Mouse (Mus musculus) neural tube, embryonic 11.5 days (tissue): ENCODE measurements around the gene Nup210. TPM values are rescaled to one million over a fixed set of nuclear protein-coding genes. Genes with fewer than 3 reads are reported as not detected.

Experiments used
- ATAC-seq: fragments of 200-750 bp; cut with Nextera tagmentation; 2 replicates; pipeline ENCODE4 v1.8.0; 2017; ENCODE audit warnings: moderate number of reproducible peaks, mild to moderate bottlenecking, moderate TSS enrichment, moderate library complexity; ENCODE audit not compliant: insufficient read depth, low FRiP score, low TSS enrichment
- DNase-seq: peaks from one replicate; pipeline ENCODE4 v3.0.0-alpha.2; 2015; ENCODE audit warnings: low spot score
- H3K27ac ChIP-seq: fragments of 300-500 bp; sonication (generic); 2 replicates; pipeline ENCODE4 v1.5.1; 2014; ENCODE audit warnings: low read depth, mild to moderate bottlenecking, low read length
- H3K27me3 ChIP-seq: fragments of 300-500 bp; sonication (generic); 2 replicates; pipeline ENCODE4 v1.6.1; 2014; ENCODE audit warnings: mild to moderate bottlenecking, low read length, mixed read lengths; ENCODE audit not compliant: control insufficient read depth, insufficient read depth
- H3K36me3 ChIP-seq: fragments of 300-500 bp; sonication (generic); 2 replicates; pipeline ENCODE4 v1.6.1; 2014; ENCODE audit warnings: mild to moderate bottlenecking, low read length, moderate library complexity, mixed read lengths; ENCODE audit not compliant: control insufficient read depth, insufficient read depth
- H3K4me1 ChIP-seq: fragments of 300-500 bp; sonication (generic); 2 replicates; pipeline ENCODE4 v1.6.1; 2014; ENCODE audit warnings: low read length, mixed read lengths; ENCODE audit not compliant: control insufficient read depth, insufficient read depth
- H3K4me2 ChIP-seq: fragments of 300-500 bp; sonication (generic); 2 replicates; pipeline ENCODE4 v1.6.1; 2014; ENCODE audit warnings: low read depth, mild to moderate bottlenecking, moderate library complexity
- H3K4me3 ChIP-seq: fragments of 300-500 bp; sonication (generic); 2 replicates; pipeline ENCODE4 v1.5.1; 2014; ENCODE audit warnings: low read depth, low read length
- H3K9ac ChIP-seq: fragments of 300-500 bp; sonication (generic); 2 replicates; pipeline ENCODE4 v1.6.1; 2014; ENCODE audit warnings: mild to moderate bottlenecking, low read length
- H3K9me3 ChIP-seq: fragments of 300-500 bp; sonication (generic); 2 replicates; pipeline ENCODE4 v1.6.1; 2016; ENCODE audit warnings: low read length; ENCODE audit not compliant: control insufficient read depth
- WGBS: fragments of 180-500 bp; shearing (Covaris S2); extraction: QIAGEN DNeasy Blood & Tissue Kit; methylation state at CpG from one replicate; pipeline ENCODE4 v1.1.7; 2014; 5-methylcytosine and 5-hydroxymethylcytosine counted together
- polyA plus RNA-seq: library from polyadenylated mRNA; unstranded; fragments of >200 nt; fragmentation: Nextera tagmentation; extraction: Ambion mirVana; gene quantifications from 2 replicates; pipeline ENCODE4 v1.2.1, GENCODE M21; 2014

The Nup210 gene
- polyA plus RNA-seq, 1 experiment from 2014 or later, result 18.3 TPM

GRCm38 (mm10) chr6:91008284-91008830 lies 108.3 kb downstream of the Nup210 start:
- H3K27ac ChIP-seq, result no peak overlapping the region
- H3K4me1 ChIP-seq, result no peaks in the 10 kb centered on the region

GRCm38 (mm10) chr6:91007207-91007606 lies 109.4 kb downstream of the Nup210 start:
- no peak overlapping the region for H3K27ac ChIP-seq
- 78% methylated on average over 2 of the region's 2 CpGs for WGBS
- no peak for DNase-seq

More at GRCm38 (mm10) chr6:91008284-91008830, 108.3 kb downstream of the Nup210 start:
- Histone ChIP-seq H3K9me3 (no peaks in the 10 kb centered on the region), H3K4me3 (no peak overlapping the region), H3K27me3 (no peaks in the 10 kb centered on the region), H3K4me2 (no peak overlapping the region), H3K9ac (no peak overlapping the region), H3K36me3 (no peaks in the 10 kb centered on the region)
- no peak for DNase-seq
- WGBS, result 89% methylated on average over 3 of the region's 3 CpGs
- ATAC-seq, result no peak

GRCm38 (mm10) chr6:91004157-91004556 lies 112.5 kb downstream of the Nup210 start:
- no peaks in the 10 kb centered on the region for H3K9me3 ChIP-seq
- no peak overlapping the region for H3K4me2 ChIP-seq
- no peak overlapping the region for H3K27ac ChIP-seq
- H3K36me3 ChIP-seq, result no peaks in the 10 kb centered on the region
- H3K27me3 ChIP-seq, result no peaks in the 10 kb centered on the region
- ATAC-seq, result no peak
- no peak for DNase-seq
- H3K9ac ChIP-seq, result no peak overlapping the region
- peaks cover 7% of the 10 kb centered on the region; the same call in 1 of the 2 replicates for H3K4me1 ChIP-seq
- whole genome bisulfite sequencing, result 86% methylated on average over 2 of the region's 2 CpGs
- H3K4me3 ChIP-seq, result no peak overlapping the region

More at GRCm38 (mm10) chr6:91007207-91007606, 109.4 kb downstream of the Nup210 start:
- H3K9ac ChIP-seq, result no peak overlapping the region
- no peaks in the 10 kb centered on the region for H3K27me3 ChIP-seq
- H3K4me3 ChIP-seq, result no peak overlapping the region
- ATAC-seq, result no peak
- H3K36me3 ChIP-seq, result no peaks in the 10 kb centered on the region
- no peak overlapping the region for H3K4me2 ChIP-seq
- H3K4me1 ChIP-seq, result no peaks in the 10 kb centered on the region
- no peaks in the 10 kb centered on the region for H3K9me3 ChIP-seq

- H3K9ac ChIP-seq, result no peak overlapping the region
- 34% methylated on average over 3 of the region's 3 CpGs for WGBS
Observed at GRCm38 (mm10) chr6:91003310-91003995, 113.2 kb downstream of the Nup210 start.

DNA sequence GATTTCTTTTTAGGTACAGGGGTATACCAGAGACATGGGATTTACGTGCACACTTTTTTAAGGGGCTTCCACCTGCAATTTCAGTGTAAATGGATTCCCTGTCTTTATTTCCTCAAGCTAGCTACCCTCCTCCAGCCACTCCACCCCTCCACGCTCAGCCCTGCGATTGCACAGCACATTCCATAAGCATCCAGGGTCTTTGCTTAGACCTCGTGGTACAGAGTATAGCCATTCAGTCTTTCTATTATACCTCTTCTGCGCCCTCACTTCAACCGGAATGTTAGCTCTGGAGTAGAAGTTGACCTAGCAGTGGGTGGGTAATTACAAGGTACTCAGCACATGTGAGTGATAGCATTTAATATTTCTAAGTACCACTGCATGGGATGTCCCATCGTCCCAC lies 115.1 kb downstream of the Nup210 start:
- no peaks in the 10 kb centered on the region for H3K36me3 ChIP-seq
- peaks cover 7% of the 10 kb centered on the region; the same call in 1 of the 2 replicates for H3K4me1 ChIP-seq
- H3K4me3 ChIP-seq, result no peak overlapping the region
- H3K4me2 ChIP-seq, result no peak overlapping the region
- DNase-seq (no peak), ATAC-seq (no peak)
- H3K27me3 ChIP-seq, result no peaks in the 10 kb centered on the region
- 48% methylated on average over 7 of the region's 7 CpGs for WGBS
- no peak overlapping the region for H3K9ac ChIP-seq
- H3K27ac ChIP-seq, result no peak overlapping the region
- H3K9me3 ChIP-seq, result no peaks in the 10 kb centered on the region

More at GRCm38 (mm10) chr6:91003310-91003995, 113.2 kb downstream of the Nup210 start:
- Histone ChIP-seq H3K27me3 (no peaks in the 10 kb centered on the region), H3K36me3 (no peaks in the 10 kb centered on the region), H3K4me3 (no peak overlapping the region), H3K4me2 (no peak overlapping the region), H3K4me1 (peaks cover 7% of the 10 kb centered on the region; the same call in 1 of the 2 replicates), H3K9me3 (no peaks in the 10 kb centered on the region), H3K27ac (no peak overlapping the region)
- ATAC-seq (no peak; the same call in 1 of the 2 replicates), DNase-seq (no peak)

DNA sequence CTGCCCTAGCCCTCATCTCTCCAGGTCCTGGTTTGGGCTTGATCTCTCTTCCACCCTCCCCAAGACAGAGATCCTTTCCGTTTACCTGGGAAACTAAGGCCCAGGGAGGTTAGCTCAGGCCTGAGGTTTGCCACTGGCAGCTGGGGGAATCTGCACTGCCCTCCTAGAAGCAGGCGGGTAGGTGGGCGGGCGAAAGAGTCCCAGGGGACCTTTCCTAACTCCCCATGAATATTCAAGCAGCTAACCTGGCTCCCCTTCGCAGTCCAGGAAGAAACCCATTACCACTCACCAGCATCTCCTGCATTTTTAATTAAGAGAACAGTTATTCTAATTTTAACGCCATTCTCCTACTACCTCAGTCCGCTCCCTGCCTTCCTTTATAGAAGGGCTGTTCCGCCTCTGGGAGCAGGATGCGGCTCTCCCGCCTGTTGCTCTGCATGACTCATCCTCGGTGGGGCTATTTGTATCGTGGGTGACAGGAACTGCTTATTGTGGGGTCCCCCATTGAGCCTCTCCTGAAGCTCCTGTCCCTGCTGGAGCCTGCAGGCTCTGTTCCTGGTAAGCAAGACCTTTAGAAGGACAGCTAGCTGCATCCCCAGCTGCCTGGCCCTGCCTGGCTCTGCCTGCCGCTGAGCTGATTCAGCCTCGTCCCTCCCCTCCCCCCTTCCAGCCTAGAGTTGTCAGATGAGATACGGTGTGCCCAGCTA lies 115.7 kb downstream of the Nup210 start:
- H3K9me3 ChIP-seq, result no peaks in the 10 kb centered on the region
- no peak overlapping the region; the same call in 1 of the 2 replicates for H3K9ac ChIP-seq
- H3K4me1 ChIP-seq, result peaks cover 7% of the 10 kb centered on the region; the same call in 1 of the 2 replicates
- peak overlapping the region; percentile 26 for H3K4me2 ChIP-seq
- DNase-seq (peak; percentile 38), ATAC-seq (no peak)
- 3% methylated on average over 15 of the region's 15 CpGs for WGBS
- H3K27me3 ChIP-seq, result no peaks in the 10 kb centered on the region
- H3K4me3 ChIP-seq, result no peak overlapping the region
- no peak overlapping the region for H3K27ac ChIP-seq
- H3K36me3 ChIP-seq, result no peaks in the 10 kb centered on the region

GRCm38 (mm10) chr6:90999176-90999575 lies 117.5 kb downstream of the Nup210 start:
- H3K4me3 ChIP-seq, result no peak overlapping the region
- 97% methylated on average over 4 of the region's 4 CpGs for WGBS
- H3K9me3 ChIP-seq, result no peaks in the 10 kb centered on the region
- H3K4me2 ChIP-seq, result no peak overlapping the region
- DNase-seq, result no peak
- peaks cover 7% of the 10 kb centered on the region; the same call in 1 of the 2 replicates for H3K4me1 ChIP-seq
- no peaks in the 10 kb centered on the region for H3K36me3 ChIP-seq
- no peaks in the 10 kb centered on the region for H3K27me3 ChIP-seq
- no peak overlapping the region for H3K27ac ChIP-seq
- no peak for ATAC-seq
- H3K9ac ChIP-seq, result no peak overlapping the region

- no peak overlapping the region for H3K9ac ChIP-seq
- ATAC-seq, result no peak
- no peak overlapping the region for H3K27ac ChIP-seq
- no peaks in the 10 kb centered on the region for H3K36me3 ChIP-seq
- 95% methylated on average over 3 of the region's 3 CpGs for WGBS
- no peak overlapping the region for H3K4me2 ChIP-seq
- H3K27me3 ChIP-seq, result no peaks in the 10 kb centered on the region
- no peak overlapping the region for H3K4me3 ChIP-seq
- no peak for DNase-seq
- 0 out of 2 replicates have a peak, but pooled peaks cover 2% of the 10 kb centered on the region for H3K9me3 ChIP-seq
- H3K4me1 ChIP-seq, result peaks cover 7% of the 10 kb centered on the region; the same call in 1 of the 2 replicates
Observed at GRCm38 (mm10) chr6:90997025-90997424, 119.6 kb downstream of the Nup210 start.
